Mouse (Mus musculus) CH12.LX (cell line): ENCODE measurements at regions not wholly inside any gene's neighbourhood (a gene's known extent, or its start where the extent isn't known, plus 50 kb on each side); places are given as distances from the start of the nearest gene placed in this dataset.

ENCODE experiments used
- DNase-seq: peaks from one replicate; pipeline ENCODE4 v3.0.0-alpha.2; 2013; ENCODE audit errors: extremely low read depth
- H3K27ac ChIP-seq: 2 replicates; pipeline ENCODE4 v1.5.1; 2012; ENCODE audit warnings: low read depth, mild to moderate bottlenecking, control low read depth, moderate library complexity; ENCODE audit not compliant: insufficient read depth
- H3K27me3 ChIP-seq: replicated peaks from 2 replicates; pipeline ENCODE3; 2012; ENCODE audit warnings: inconsistent platforms
- H3K36me3 ChIP-seq, 2 experiments: replicated peaks in 1 of 2; 2 replicates each; pipeline versions ENCODE3 to v1.6.1; 2012; ENCODE audit warnings: inconsistent platforms in 1 of 2, low read length in 1 of 2, mild to moderate bottlenecking in 1 of 2, mixed read lengths in 1 of 2, moderate library complexity in 1 of 2; ENCODE audit not compliant: control insufficient read depth in 1 of 2, insufficient read depth in 1 of 2
- H3K4me1 ChIP-seq, 2 experiments: 2 replicates each; pipeline ENCODE4 v1.6.1; 2012; ENCODE audit warnings: inconsistent platforms in 1 of 2, moderate library complexity in 1 of 2; ENCODE audit not compliant: insufficient read depth in 2 of 2, control insufficient read depth in 1 of 2
- H3K4me2 ChIP-seq: 2 replicates; pipeline ENCODE4 v1.6.1; 2012; ENCODE audit warnings: low read depth, mild to moderate bottlenecking, control low read depth; ENCODE audit not compliant: poor library complexity, insufficient read depth, severe bottlenecking
- H3K4me3 ChIP-seq, 3 experiments: fragments of 150-350 bp in 1 of 3; sonication (generic) in 1 of 3; replicated peaks in 1 of 3; 2 replicates each; pipeline versions ENCODE3 to v1.5.1; 2011 to 2012; ENCODE audit warnings: low read depth in 2 of 3, low read length in 2 of 3, mild to moderate bottlenecking in 2 of 3, moderate library complexity in 2 of 3, control low read depth in 1 of 3, improper control_type of control experiment in 1 of 3, inconsistent platforms in 1 of 3, mixed read lengths in 1 of 3; ENCODE audit not compliant: poor library complexity in 1 of 3
- H3K79me2 ChIP-seq: replicated peaks from 2 replicates; pipeline ENCODE4 v1.6.1; 2012; ENCODE audit warnings: mild to moderate bottlenecking, moderate library complexity; ENCODE audit not compliant: control insufficient read depth, poor library complexity, insufficient read depth, severe bottlenecking; ENCODE audit errors: extremely low read depth
- H3K9ac ChIP-seq: 2 replicates; pipeline ENCODE4 v1.6.1; 2012; ENCODE audit warnings: low read depth, mild to moderate bottlenecking, control low read depth, moderate library complexity; ENCODE audit not compliant: insufficient read depth
- H3K9me3 ChIP-seq: replicated peaks from 2 replicates; pipeline ENCODE3; 2012; ENCODE audit warnings: low read length, inconsistent platforms, mixed read lengths
- BHLHE40 ChIP-seq: IDR thresholded peaks from 2 replicates; pipeline ENCODE4 v1.6.1; 2011; ENCODE audit warnings: mild to moderate bottlenecking, low read depth, low read length, improper control_type of control experiment
- CHD1 ChIP-seq: IDR thresholded peaks from 2 replicates; pipeline ENCODE4 v1.6.1; 2012; ENCODE audit warnings: low read depth, low read length, improper control_type of control experiment, inconsistent platforms
- CHD2 ChIP-seq: IDR thresholded peaks from 2 replicates; pipeline ENCODE4 v1.6.1; 2011; ENCODE audit warnings: low read length, improper control_type of control experiment
- CTCF ChIP-seq, 2 experiments: IDR thresholded peaks in 1 of 2; conservative IDR thresholded peaks in 1 of 2; 2 replicates each; pipeline ENCODE4 v1.5.1; 2011 to 2012; ENCODE audit warnings: low read depth in 2 of 2, low read length in 2 of 2, improper control_type of control experiment in 1 of 2, inconsistent platforms in 1 of 2, mild to moderate bottlenecking in 1 of 2, moderate library complexity in 1 of 2
- ELF1 ChIP-seq: IDR thresholded peaks from 2 replicates; pipeline ENCODE4 v1.6.1; 2014; ENCODE audit warnings: low read depth, mild to moderate bottlenecking, inconsistent platforms, low read length, improper control_type of control experiment
- EP300 ChIP-seq: IDR thresholded peaks from 2 replicates; pipeline ENCODE4 v1.6.1; 2011; ENCODE audit warnings: low read length, improper control_type of control experiment
- ETS1 ChIP-seq: conservative IDR thresholded peaks from 2 replicates; pipeline ENCODE4 v1.6.1; 2012; ENCODE audit warnings: low read depth, mild to moderate bottlenecking, inconsistent platforms, low read length, improper control_type of control experiment, moderate library complexity
- HCFC1 ChIP-seq: IDR thresholded peaks from 2 replicates; pipeline ENCODE4 v1.6.1; 2012; ENCODE audit warnings: low read depth, mild to moderate bottlenecking, inconsistent platforms, low read length, improper control_type of control experiment
- IRF4 ChIP-seq: IDR thresholded peaks from 2 replicates; pipeline ENCODE4 v1.6.1; 2014; ENCODE audit warnings: low read depth, mild to moderate bottlenecking, inconsistent platforms, low read length, improper control_type of control experiment
- JUND ChIP-seq: conservative IDR thresholded peaks from 2 replicates; pipeline ENCODE4 v1.6.1; 2011; ENCODE audit warnings: low read depth, low read length, improper control_type of control experiment
- KAT2A ChIP-seq: IDR thresholded peaks from 2 replicates; pipeline ENCODE4 v1.6.1; 2012; ENCODE audit warnings: low read length, improper control_type of control experiment, inconsistent platforms; ENCODE audit not compliant: insufficient replicate concordance
- MAX ChIP-seq: IDR thresholded peaks from 2 replicates; pipeline ENCODE4 v1.6.1; 2011; ENCODE audit warnings: low read length, improper control_type of control experiment
- MAZ ChIP-seq: IDR thresholded peaks from 2 replicates; pipeline ENCODE4 v1.6.1; 2012; ENCODE audit warnings: low read depth, mild to moderate bottlenecking, inconsistent platforms, low read length, improper control_type of control experiment, moderate library complexity
- MEF2A ChIP-seq: IDR thresholded peaks from 2 replicates; pipeline ENCODE4 v1.6.1; 2014; ENCODE audit warnings: low read depth, mild to moderate bottlenecking, inconsistent platforms, low read length, improper control_type of control experiment, borderline replicate concordance
- MYC ChIP-seq: IDR thresholded peaks from 2 replicates; pipeline ENCODE4 v1.6.1; 2011; ENCODE audit warnings: low read depth, mild to moderate bottlenecking, improper control_type of control experiment, low read length
- NELFE ChIP-seq: IDR thresholded peaks from 2 replicates; pipeline ENCODE4 v1.6.1; 2011; ENCODE audit warnings: low read depth, low read length, improper control_type of control experiment
- NRF1 ChIP-seq: IDR thresholded peaks from 2 replicates; pipeline ENCODE4 v1.6.1; 2014; ENCODE audit warnings: low read depth, mild to moderate bottlenecking, inconsistent platforms, low read length, improper control_type of control experiment, moderate library complexity
- PAX5 ChIP-seq: IDR thresholded peaks from 2 replicates; pipeline ENCODE4 v1.6.1; 2012; ENCODE audit warnings: low read length, inconsistent platforms, mixed read lengths
- POLR2A ChIP-seq: IDR thresholded peaks from 2 replicates; pipeline ENCODE4 v1.6.1; 2011; ENCODE audit warnings: low read depth, mild to moderate bottlenecking, improper control_type of control experiment, low read length
- POLR2AphosphoS2 ChIP-seq: IDR thresholded peaks from 2 replicates; pipeline ENCODE4 v1.6.1; 2011; ENCODE audit warnings: low read depth, low read length, improper control_type of control experiment
- SIN3A ChIP-seq: IDR thresholded peaks from 2 replicates; pipeline ENCODE4 v1.6.1; 2012; ENCODE audit warnings: low read length, improper control_type of control experiment, inconsistent platforms
- SMC3 ChIP-seq: IDR thresholded peaks from 2 replicates; pipeline ENCODE4 v1.6.1; 2011; ENCODE audit warnings: low read depth, low read length, improper control_type of control experiment
- TBP ChIP-seq: conservative IDR thresholded peaks from 2 replicates; pipeline ENCODE4 v1.6.1; 2011; ENCODE audit warnings: low read depth, low read length, improper control_type of control experiment
- TCF12 ChIP-seq: IDR thresholded peaks from 2 replicates; pipeline ENCODE4 v1.6.1; 2014; ENCODE audit warnings: low read depth, mild to moderate bottlenecking, inconsistent platforms, low read length, improper control_type of control experiment
- USF1 ChIP-seq: IDR thresholded peaks from 2 replicates; pipeline ENCODE4 v1.6.1; 2014; ENCODE audit warnings: low read depth, mild to moderate bottlenecking, inconsistent platforms, low read length, improper control_type of control experiment
- USF2 ChIP-seq: conservative IDR thresholded peaks from 2 replicates; pipeline ENCODE4 v1.6.1; 2011; ENCODE audit warnings: low read depth, low read length, improper control_type of control experiment
- ZC3H11A ChIP-seq: IDR thresholded peaks from 2 replicates; pipeline ENCODE4 v1.6.1; 2012; ENCODE audit warnings: low read depth, mild to moderate bottlenecking, inconsistent platforms, low read length, improper control_type of control experiment
- ZKSCAN1 ChIP-seq: IDR thresholded peaks from 2 replicates; pipeline ENCODE4 v1.6.1; 2012; ENCODE audit warnings: low read depth, inconsistent platforms, low read length, improper control_type of control experiment, borderline replicate concordance
- ZMIZ1 ChIP-seq: IDR thresholded peaks from 2 replicates; pipeline ENCODE4 v1.6.1; 2012; ENCODE audit warnings: low read depth, mild to moderate bottlenecking, inconsistent platforms, low read length, improper control_type of control experiment
- ZNF384 ChIP-seq: IDR thresholded peaks from 2 replicates; pipeline ENCODE4 v1.6.1; 2012; ENCODE audit warnings: low read depth, low read length, improper control_type of control experiment, inconsistent platforms
- dilution Hi-C: fragments of 300-500 bp; cut with MboI; formaldehyde crosslinking; loops from 2 replicates; pipeline ENCODE4 v1.14.3; 2020; ENCODE audit warnings: low sequenced_read_pairs; ENCODE audit not compliant: extremely low pct_unique_long_range_greater_than_20kb, extremely low pct_ligation_motif_present
- in situ Hi-C: fragments of 300-500 bp; cut with MboI; formaldehyde crosslinking; loops from 3 replicates; pipeline ENCODE4 v1.14.3; 2019; ENCODE audit warnings: low sequenced_read_pairs, low pct_ligation_motif_present, low pct_unique_long_range_greater_than_20kb, mixed read lengths

- no peak overlapping the region for H3K27ac ChIP-seq
- no peak overlapping the region for H3K9ac ChIP-seq
- H3K27me3 ChIP-seq, result no peaks in the 10 kb centered on the region
- no peak overlapping the region for H3K4me2 ChIP-seq
- dilution Hi-C loops, result no loop called here
- no peaks in the 10 kb centered on the region for H3K36me3 ChIP-seq
- in situ Hi-C loops, result no loop called here
- no peaks in the 10 kb centered on the region for H3K79me2 ChIP-seq
- H3K9me3 ChIP-seq, result no peaks in the 10 kb centered on the region
- TF ChIP-seq BHLHE40 (no peak), USF2 (no peak), USF1 (no peak), ZKSCAN1 (no peak), MAZ (no peak), PAX5 (no peak), ZMIZ1 (no peak), IRF4 (no peak), CTCF (conservative IDR thresholded peaks at IDR 0.05 in 1 of 2, IDR thresholded peaks at IDR 0.05 in 1 of 2; ENCODE audit: low read depth in 2 of 2, low read length in 2 of 2) (no peak), ETS1 (no peak), MEF2A (no peak), HCFC1 (no peak), JUND (no peak), POLR2AphosphoS2 (no peak), CHD1 (no peak), MAX (no peak), ZNF384 (no peak), SMC3 (no peak), POLR2A (no peak)
- peaks cover 0 to 8% of the 10 kb centered on the region in 2 experiments; a peak in 2 of 4 replicates for H3K4me1 ChIP-seq
- DNase-seq, result no peak
- H3K4me3 ChIP-seq, result no peak overlapping the region
Measured at GRCm38 (mm10) chr1:165061420-165061819, 99.2 kb downstream of the Tbx19 start.

DNA sequence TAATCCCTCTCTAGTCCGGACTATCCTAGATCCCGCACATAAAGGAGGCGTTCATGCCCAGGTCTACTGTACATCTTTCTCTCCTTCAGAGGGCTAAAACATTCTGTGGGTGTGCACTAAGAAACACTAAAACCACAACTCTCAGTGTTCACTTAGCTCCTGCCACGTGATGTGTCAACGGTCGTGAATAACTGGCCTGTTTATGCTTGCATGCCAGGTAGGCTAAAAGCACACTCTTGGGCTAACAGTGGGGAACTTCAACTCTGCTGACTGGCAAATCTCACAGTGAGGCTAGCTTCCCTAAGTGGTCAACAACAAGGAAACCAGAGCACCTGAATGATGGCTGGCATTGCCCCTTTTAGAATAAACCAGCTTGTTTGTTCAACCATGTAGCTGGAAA is 106.3 kb downstream of the Tbx19 start:
- H3K79me2 ChIP-seq, result no peaks in the 10 kb centered on the region
- H3K9ac ChIP-seq, result no peak overlapping the region
- no peak for TF ChIP-seq NRF1
- no peak for TF ChIP-seq POLR2AphosphoS2
- no peak for TF ChIP-seq TCF12
- TF ChIP-seq PAX5, result no peak
- TF ChIP-seq MYC, result no peak
- TF ChIP-seq ZNF384, result no peak
- TF ChIP-seq BHLHE40, result no peak
- TF ChIP-seq SMC3, result no peak
- TF ChIP-seq NELFE, result no peak
- no peak for TF ChIP-seq IRF4
- no peak for TF ChIP-seq EP300
- TF ChIP-seq CHD2, result no peak
- TF ChIP-seq ZC3H11A, result no peak
- no peak for TF ChIP-seq CTCF (conservative IDR thresholded peaks at IDR 0.05 in 1 of 2, IDR thresholded peaks at IDR 0.05 in 1 of 2; ENCODE audit: low read depth in 2 of 2, low read length in 2 of 2)
- no peak for TF ChIP-seq SIN3A
- no peak for TF ChIP-seq ELF1
- no peak for TF ChIP-seq MEF2A
- TF ChIP-seq USF2, result no peak
- TF ChIP-seq KAT2A, result no peak
- no peak for TF ChIP-seq TBP
- no peak overlapping the region for H3K4me3 ChIP-seq
- no peaks in the 10 kb centered on the region for H3K36me3 ChIP-seq
- H3K4me2 ChIP-seq, result no peak overlapping the region
- no peak overlapping the region for H3K27ac ChIP-seq
- no peak for DNase-seq
- dilution Hi-C loops (no loop called here), in situ Hi-C loops (no loop called here)
- H3K27me3 ChIP-seq, result no peaks in the 10 kb centered on the region
- H3K9me3 ChIP-seq, result no peaks in the 10 kb centered on the region
- H3K4me1 ChIP-seq, result no peaks in the 10 kb centered on the region
